14 mouse cellular contexts compared by ENCODE assay signal in genomic region chr16:56908986-56909385, GRCm38 (mm10). TPM values are rescaled to one million over a fixed set of nuclear protein-coding genes. Genes with fewer than 3 reads are reported as not detected.
"Had no signal": no experiment of that assay in that cellular context is flagged by ENCODE, and none has a peak within 500 bp of the region (broad histone marks: within the 10 kb centered on the region; RNA-seq: fewer than 3 reads in every experiment).

No protein-coding gene starts in this region.

- DNase-seq: kidney, adult 2 months; kidney, postnatal 25 days; layer of hippocampus, adult 9-11 months; liver; lung, adult 2 months; lung, postnatal 4 days; midbrain, embryonic 14.5 days; retina, postnatal 1 day; right cerebral cortex, postnatal 25 days; spleen, adult 18-20 months; thymus, postnatal 25 days had no signal

RNA-seq across cellular contexts. Expression of gene Lnp1, which starts 18.9 kb away (rescaled TPM):
- total RNA-seq: megakaryocyte progenitor cell, adult 5-6 weeks; megakaryocyte-erythroid progenitor cell, adult 5-6 weeks; midbrain, postnatal 0 days had no signal

RNA-seq across cellular contexts. Expression of gene Tmem45a, which starts 23.0 kb away (rescaled TPM):
- total RNA-seq: megakaryocyte progenitor cell, adult 5-6 weeks; megakaryocyte-erythroid progenitor cell, adult 5-6 weeks had no signal
